Mouse (Mus musculus) CH12F3 (cell line): Measurements from ENCODE around the gene Polg.

ENCODE experiments used
- in situ Hi-C: fragments of 300-500 bp; cut with MboI; formaldehyde crosslinking; loops from 2 replicates; pipeline ENCODE4 v1.14.3; 2020; ENCODE audit warnings: low sequenced_read_pairs

Polg gene

DNA sequence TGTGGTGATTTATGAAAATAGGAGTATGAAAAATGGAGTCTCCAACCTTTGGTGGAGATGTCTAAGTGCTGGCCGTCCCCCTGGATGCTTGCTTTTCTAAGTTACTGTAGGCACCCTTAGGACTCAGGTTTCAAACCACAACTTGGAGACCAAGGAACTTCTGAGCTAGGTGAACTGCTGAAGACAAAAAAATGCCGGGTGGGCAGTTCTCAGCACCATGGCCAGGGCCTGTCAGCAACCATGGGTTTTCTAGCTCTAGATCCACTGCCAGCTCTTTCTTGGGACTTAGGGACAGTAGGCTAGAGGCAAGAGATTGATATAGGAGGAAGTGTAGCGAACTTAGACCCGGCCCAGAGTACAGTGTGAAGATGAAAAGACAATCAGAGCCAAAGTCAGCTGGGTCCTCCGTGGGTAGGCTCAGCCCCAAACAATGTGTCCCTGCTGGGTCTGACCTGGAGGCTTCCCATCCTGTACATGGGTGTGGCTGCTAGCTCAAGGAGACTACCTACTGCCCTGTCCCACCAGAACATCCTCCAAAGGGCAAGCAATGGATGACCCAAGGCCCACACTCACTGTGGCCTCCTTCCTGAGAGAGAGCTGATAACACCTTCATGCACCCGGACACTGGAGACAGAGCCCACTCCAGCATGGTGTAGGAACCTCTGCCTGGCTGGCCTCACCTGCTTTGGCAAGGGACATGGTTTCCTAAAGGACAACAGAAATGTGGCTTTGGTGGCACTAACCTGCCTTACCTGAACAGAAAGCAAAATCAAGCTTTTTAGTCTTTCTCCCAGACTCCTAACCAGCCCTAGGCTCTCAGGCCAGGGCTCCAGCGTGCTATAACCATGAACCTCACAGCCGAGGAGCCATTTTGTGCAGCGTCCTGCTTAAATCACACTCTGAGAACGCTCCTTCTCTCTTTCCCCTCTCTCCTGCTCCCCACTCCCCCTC lies 36.3 kb upstream of the Polg start:
- in situ Hi-C loops = no loop called here

DNA sequence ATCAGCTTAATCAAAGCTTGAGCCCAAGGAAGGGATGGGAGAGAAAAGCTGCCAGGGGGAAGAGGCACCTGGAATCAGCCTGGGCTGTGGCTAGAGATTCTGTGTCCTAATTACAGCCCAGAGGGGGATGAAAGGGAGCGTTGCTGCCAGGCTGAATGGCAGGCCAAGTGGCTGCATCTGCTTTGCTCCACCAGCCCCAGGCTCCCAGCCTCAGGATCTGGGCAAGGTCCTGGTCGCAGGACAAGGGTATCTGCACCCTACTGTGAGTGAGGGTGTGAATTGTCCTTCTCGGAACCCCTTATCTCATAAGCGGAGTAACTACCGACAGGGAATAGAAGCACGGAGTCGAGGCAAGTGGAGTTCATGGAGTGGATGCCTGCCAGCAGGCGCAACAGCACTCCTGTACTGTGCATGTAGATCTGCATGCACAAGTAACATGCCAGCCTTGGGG lies 35.4 kb upstream of the Polg start:
- in situ Hi-C loops = no loop called here

DNA sequence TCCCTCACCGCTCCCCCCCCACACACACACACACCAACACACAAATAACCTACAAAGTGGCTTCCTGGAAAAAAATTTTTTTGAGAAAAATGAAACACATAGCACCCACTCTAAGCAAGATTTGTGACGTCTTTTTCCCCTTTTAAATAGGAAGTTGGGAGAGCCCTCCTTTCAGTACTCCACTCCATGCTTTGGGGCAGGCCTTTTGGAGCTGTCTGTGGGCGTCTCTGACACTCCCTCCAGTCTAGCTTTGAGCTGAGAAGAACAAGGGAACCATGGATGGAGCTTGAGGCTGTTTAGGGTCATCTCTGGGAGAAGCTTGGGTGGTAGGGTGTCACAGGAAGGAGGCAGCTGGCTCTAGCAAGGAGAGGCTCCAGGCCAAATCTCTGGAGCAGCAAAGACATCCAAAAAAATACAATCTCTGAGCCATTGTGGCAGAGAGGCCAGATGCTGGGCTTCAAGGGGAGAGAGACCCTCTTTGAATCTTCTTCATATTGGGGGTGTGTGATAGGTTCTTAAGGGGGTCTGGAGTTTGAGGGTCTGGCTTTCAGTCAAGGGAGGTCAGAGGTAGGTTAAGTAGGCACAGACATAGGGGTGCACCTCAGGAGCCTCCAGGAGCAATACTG lies 34.6 kb upstream of the Polg start:
- in situ Hi-C loops = no loop called here

DNA sequence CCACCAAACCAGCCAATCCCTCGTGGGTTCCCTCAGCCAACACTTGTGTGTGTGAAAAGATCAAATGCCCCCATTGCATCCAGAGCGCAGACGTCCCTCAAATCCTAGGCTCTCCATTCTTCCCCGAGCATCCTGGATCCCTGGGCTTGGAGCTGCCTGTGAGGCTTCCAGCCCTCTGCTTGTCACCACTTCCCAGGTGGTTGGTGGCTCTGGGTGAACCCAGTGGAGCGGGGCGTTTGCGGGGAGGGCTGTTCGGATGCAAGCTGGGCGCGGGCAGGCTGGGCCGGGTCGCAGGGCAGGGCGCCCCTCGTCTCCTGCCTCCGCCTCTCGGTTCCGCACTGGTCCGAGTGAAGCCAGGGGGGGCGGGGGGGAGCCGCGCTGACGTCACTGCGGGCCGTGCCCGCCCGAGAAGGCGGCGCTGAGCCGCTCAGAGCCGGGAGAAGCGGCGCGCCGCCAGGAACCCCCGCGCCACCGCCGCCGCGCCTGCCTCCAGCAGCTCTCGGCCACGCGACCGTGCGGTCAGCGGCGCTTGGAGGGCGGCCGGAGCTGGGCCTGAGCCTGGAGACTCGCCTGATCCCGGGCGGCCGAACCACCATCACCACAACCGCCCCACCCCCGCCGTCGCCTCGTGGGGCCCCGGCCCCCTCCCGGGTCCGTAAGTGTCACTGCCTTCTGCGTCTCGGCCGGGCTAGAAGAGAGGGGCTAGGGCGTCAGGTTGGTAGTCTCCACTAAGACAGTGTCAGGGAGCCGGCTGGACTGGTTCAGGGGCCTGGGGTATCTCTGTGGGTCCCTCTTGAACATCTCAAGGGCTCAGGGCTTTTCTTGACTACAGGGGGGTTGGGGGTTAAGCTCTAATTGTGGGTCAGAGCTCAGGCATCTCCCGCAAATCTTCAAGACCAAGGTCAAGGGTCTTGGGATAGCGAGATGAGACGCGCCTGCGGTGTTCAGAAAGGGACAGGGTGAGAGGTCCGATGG lies 33.7 kb upstream of the Polg start:
- in situ Hi-C loops = loop anchor here (10.0 kb wide), 1 partner anchor 55 kb away; no protein-coding TSS in a partner anchor

DNA sequence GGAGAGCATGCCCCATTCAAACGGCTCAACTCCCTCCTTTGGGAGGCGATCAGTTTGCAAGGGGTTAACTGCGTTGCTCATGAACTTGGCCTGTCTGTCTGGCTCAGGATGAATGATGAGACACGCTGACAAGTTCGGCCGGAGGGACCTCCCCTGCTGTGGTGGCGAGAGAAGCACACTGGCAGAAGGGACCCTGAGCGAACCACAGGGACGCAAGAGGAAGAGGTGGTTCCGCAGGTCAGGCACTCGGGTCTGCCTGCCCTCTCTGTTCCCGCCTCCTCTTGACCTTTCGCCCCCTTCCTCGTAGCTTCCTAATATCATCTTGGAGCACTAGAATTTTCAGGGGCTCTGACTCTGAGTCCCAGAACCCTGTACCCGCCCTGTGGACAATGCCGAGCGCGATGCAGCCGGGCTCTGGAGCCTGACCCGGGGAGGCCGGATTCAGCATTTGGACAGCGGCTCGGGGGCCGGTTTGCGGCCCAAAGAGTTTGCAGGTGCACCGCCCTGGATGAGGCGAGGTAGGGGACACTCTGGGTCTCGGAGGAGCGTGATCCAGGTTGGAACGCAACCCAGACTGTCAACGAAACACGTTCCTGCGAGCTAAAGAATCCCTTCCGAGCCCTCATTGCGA lies 32.9 kb upstream of the Polg start:
- in situ Hi-C loops = loop anchor here (10.0 kb wide), 1 partner anchor 56 kb away; no protein-coding TSS in a partner anchor

DNA sequence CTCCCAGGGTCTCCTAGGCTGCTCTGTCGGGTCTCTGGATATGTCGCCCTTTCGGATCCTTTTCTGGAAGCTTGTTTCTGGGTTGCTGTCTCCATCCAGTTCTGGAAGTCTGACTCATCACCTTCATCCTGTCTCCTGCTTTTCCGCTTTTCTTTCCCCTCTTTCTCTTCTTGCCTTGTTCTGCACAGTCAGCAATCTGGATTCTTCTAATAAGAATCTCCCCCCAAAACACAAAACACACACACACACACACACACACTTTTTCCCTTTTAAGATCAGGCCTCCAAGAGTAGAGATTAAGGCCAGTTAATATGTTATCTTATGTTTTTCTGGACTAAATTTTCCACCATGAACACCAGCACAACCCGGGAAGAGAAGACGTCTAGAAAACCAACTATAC lies 32.2 kb upstream of the Polg start:
- in situ Hi-C loops = loop anchor here (10.0 kb wide), 1 partner anchor 56 kb away; no protein-coding TSS in a partner anchor

DNA sequence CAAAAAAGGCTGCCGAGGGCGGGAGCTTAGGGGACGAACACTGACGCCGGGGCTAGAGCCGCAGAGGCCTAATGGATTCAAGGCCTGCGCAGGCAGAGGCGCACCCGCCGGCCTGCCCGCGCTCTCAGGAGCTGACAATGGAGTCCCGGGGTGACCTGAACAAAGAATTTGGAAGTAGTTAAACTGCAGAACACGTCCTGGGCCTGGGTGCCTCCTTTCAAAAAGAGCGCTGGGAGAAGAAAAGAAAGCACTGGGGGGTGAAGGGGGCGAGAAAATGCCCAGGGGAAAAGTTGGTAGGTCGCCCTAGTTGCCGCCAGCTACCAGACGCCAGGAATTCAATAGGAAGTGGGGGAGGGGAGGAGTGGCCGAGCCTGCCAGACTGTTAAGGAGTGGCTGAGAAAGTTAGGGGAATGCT lies 31.5 kb upstream of the Polg start:
- in situ Hi-C loops = loop anchor here (10.0 kb wide), 1 partner anchor 57 kb away; no protein-coding TSS in a partner anchor

DNA sequence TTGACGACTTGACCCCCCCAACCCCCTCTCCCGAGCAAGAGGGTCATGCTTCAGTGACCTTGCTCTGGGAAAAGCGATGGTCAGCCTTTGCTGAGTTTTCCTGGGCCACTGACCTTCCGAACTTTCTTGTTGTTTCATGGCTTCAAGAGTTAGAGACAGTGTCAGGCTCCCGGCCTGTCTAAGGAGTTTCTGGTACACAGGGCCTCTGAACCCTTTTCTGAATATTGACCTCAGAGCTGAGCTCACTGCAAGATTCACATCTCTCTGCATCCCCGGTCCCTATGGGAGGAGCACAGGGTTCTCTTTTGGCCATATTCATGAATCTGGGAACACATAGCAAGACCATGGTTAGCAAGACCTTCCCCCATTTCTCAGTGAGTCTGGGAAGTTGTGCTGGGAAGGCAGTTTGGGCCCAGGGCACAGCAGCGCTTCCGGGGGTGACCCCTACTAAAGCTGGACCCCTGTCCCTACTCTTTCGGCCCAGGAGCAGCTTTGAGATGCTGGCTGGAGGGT lies 30.7 kb upstream of the Polg start:
- in situ Hi-C loops = loop anchor here (10.0 kb wide), 1 partner anchor 58 kb away; no protein-coding TSS in a partner anchor

DNA sequence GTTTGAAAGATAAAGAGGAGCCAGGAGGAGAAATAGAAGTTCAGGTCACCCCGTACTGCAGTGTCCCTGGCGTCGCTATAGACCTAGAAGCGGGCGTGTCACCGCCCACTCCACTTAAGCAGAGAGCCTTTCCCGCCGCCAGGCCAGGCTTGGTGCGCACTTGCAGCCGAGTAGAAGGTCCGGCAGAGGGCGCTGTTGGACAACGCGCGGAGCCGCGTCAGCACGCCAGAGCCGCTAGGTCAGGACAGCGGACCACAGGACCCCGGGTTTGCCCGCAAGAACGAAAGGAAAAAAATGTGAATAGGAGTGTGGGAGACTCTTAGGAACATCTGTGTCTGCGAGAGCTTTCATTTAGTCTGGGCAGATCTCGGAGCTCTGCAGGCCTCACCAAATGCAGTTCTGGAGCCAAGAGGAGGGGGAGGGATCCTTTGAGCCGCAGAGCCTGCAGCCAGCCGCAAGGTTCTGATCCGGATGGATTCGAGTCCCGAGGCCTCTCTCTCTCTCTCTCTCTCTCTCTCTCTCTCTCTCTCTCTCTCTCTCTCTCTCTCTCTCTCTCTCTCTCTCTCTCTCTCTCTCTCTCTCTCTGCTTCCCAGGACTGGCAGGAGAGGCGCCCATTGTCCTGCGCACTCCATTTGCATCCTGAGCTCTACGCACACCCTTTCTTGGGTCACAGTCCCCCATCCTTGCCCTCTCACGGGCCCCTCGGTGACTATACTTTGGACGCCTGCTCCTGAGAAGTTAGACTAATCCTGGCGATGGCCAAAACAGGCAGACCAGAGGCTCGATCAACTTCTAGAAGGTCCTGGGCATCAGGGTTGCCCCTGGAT lies 30.0 kb upstream of the Polg start:
- in situ Hi-C loops = loop anchor here (10.0 kb wide), 1 partner anchor 59 kb away; no protein-coding TSS in a partner anchor

DNA sequence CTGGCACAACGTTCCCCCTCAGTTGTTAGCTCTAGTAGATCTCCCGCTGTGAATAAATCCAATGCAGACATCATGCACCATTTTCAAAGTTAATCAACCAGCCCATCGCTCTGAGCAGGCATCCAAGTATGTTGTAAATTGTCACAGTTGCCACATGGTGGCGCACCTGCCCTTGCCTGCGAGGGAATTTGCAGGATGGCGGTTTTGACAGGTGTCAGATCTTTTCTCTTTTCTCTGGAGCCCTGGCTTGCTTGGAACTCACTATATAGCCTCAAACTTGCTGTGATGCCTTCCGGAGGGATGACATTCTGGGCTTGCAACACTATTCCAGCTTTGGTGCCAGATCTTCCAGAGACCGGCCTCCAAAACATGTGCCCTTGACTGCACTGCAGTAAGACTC lies 27.8 kb upstream of the Polg start:
- in situ Hi-C loops = loop anchor here (10.0 kb wide), 1 partner anchor 61 kb away; no protein-coding TSS in a partner anchor

DNA sequence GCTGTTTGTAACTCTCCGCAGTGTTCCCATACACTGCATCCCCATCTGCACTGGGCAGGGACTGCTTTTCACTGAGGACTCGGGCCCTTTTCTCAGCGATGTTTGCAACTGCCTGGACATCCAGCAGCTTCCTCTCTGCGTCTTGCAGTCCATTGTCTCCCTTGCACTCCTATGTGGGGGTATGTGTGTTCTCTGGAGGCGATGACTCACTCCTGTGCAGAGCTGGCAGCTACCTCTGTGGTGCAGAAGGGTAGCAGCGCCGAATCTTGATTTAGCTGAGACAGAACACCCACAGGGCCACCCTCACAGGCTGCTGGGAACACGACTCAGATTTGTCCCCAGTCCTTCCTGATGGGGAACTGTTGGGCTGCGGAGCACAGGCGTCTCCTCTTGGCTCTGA lies 20.4 kb upstream of the Polg start:
- in situ Hi-C loops = no loop called here

DNA sequence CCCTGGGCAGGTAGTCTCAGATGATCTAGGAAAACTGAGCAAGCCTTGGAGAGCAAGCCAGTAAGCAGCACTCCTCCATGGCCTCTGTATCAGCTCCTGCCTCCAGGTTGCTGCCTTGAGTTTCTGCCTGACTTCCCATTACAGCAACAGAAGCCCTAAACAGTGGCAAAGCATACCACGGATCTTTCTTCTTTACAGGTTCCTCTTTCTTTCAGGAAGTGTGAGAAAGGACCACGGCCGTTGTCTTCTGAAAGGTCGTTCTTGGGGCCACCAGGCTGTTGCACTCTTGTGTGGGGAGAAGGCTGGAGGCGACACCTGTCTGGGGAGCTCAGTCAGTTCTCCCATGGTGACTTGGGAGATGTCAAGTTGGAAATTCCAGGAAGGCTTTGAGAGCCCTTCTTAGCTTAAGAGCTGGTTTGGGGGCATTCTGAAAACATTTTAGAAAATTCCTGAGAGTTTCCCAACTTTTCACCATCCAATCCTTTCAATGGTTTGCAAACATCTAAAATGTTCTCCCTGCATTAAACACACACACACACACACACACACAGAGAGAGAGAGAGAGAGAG lies 8.8 kb upstream of the Polg start:
- in situ Hi-C loops = no loop called here

DNA sequence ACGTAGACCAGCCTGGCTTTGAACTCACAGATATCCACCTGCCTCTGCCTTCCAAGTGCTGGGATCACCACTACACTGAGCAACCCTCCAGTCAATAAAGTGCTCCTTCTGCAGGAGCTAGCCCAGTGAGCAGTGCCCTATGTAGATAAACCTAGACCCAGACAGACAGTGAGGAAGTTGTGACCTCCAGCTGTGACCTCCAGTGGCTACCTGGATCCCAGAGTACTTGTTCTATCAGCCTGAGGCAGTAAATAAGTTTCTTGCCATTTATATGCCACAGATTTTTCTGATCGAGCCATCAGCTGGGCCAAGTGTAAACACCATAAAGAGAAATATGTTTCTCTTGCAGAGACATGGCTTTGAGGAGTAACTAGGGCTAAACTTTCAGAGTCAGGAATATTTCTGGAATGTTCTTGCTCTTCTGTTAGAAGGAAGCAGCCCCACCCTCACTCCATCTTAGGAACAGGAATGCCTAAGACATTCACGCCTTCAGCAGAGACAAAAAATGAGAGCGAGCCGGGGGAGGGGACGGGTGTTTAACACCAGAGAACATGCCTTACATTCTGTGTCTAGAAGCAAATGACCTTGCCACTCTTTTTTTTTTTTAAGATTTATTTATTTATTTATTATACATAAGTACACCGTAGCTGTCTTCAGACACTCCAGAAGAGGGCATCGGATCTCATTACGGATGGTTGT lies 7.5 kb upstream of the Polg start:
- in situ Hi-C loops = no loop called here

DNA sequence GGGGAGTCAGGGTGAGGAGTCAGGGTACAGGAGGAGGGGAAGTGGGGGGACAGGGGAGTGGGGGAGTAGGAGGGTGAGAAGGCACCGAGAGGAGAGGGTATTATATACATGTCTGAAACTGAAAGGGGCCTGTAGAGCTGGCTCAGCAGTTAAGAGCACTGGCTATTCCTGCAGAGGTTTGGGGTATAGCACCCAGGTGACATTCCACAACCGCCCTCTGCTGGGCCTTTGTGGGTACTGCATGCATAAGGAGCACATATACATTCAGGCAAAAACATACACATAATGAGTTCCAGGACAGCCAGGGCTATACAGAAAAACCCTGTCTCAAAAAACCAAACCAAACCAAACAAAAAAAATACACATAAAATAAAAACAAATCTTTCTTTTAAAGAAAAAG lies 6.6 kb upstream of the Polg start:
- in situ Hi-C loops = no loop called here

DNA sequence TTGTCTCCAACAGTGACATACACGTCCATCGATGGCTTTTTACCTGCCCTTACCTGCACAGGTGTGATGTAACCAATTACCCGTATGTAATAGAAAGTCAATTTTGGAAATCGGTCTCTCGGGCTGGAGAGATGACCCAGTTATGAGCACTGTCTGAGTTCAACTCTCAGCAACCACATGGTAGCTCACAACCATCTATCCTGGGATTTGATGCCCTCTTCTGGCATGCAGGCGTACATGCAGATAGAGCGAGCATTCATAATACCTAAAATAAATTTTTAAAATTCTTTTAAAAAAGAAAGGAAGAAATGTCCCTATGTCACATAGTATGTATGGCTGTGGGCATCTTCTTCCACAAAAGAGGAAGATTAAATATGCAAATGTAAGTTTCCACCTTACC lies 5.3 kb upstream of the Polg start:
- in situ Hi-C loops = no loop called here

DNA sequence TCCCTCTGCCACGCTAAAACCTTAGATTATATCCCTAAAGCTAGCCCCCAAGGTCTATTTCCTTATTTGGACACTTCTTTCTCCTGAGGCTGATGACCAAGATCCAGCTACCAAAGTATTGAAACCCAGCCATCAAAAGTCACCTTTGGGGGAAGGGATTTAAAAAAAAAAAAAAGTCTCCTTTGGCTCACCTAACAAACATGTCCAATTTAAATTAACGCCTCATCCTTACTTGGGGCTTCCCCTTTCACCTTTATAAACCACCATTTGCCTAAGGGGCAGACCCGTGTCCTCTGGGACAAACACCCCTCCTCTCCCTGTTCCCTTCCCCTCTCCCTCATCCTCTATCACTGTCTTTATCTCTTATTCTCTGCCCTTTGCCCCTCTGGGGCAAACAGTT lies 4.6 kb upstream of the Polg start:
- in situ Hi-C loops = no loop called here

DNA sequence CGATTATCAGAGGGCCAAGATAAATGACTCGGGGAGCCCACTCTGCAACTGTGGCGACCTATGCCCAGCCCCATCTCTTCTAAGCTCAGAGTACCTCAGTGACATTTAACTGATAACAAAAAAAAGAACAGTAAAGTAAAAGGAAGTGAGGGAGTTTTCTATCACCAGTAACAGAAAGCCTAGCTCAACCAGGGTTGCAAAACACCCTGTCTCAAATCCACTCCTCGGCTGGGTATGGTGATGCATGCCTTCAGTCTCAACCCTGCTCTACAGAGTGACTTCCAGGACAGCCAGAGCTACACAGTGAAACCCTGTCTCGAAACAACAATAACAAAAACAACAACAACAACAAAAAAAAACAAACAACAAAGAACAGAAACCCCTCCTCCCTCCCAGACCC lies 3.6 kb upstream of the Polg start:
- in situ Hi-C loops = no loop called here

DNA sequence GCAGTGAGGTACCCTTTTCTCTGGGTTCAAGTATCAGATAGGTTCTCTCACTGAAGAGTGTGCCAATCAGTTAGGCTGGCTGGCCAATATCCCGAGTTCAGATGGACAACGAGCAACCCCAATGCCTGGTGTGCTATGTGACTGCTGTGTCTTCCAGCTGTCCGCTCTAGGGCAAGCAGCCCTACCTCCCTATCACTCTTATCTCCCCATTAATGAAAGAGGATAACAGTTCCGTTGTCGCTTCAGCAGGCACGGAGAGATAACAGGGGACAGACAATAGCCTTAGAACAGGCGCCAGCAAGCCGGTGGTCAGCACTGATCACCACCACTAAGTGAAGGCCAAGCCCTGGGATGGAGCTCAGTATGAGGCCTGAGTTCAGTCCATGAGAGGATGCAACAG lies 2.8 kb upstream of the Polg start:
- in situ Hi-C loops = no loop called here
